In genomic region chr17:66490022-66490601, GRCm38 (mm10) we compare ENCODE assay signal across 9 mouse cellular contexts. TPM values are rescaled to one million over a fixed set of nuclear protein-coding genes. Genes with fewer than 3 reads are reported as not detected.
DNase-seq lines count a peak whose midpoint lies in the region; ATAC-seq and TF ChIP-seq lines count a peak whose summit lies in the region.
"Had no signal": no experiment of that assay in that cellular context is flagged by ENCODE, and none has a peak within 500 bp of the region (broad histone marks: within the 10 kb centered on the region; RNA-seq: fewer than 3 reads in every experiment).

No protein-coding gene starts in this region.

- no peaks in the 10 kb centered on the region for H3K9me3 ChIP-seq in forebrain, embryonic 10.5 days
- H3K9me3 ChIP-seq in midbrain, embryonic 10.5 days (replicated peaks), result no peaks in the 10 kb centered on the region; the same call in 1 of the 2 replicates
- H3K9me3 ChIP-seq in stomach, embryonic 14.5 days (ENCODE audit: control insufficient read depth, low read depth, low read length), result no peaks in the 10 kb centered on the region
- H3K9me3 ChIP-seq: lung, embryonic 15.5 days had no signal

- no peak overlapping the region for H3K4me2 ChIP-seq in stomach, embryonic 14.5 days (replicated peaks; ENCODE audit: low read depth, low read length)
- H3K4me2 ChIP-seq: lung, embryonic 15.5 days had no signal

- peak; percentile 88 for TF ChIP-seq CTCF in brain, embryonic 14.5 days (IDR thresholded peaks at IDR 0.05; ENCODE audit: borderline replicate concordance, extremely low read depth, insufficient read depth, insufficient read length)

- H3K27me3 ChIP-seq in forebrain, embryonic 10.5 days (ENCODE audit: poor library complexity, severe bottlenecking), result peaks cover 1% of the 10 kb centered on the region; the same call in 1 of the 2 replicates
- no peaks in the 10 kb centered on the region for H3K27me3 ChIP-seq in midbrain, embryonic 10.5 days (ENCODE audit: low read depth, poor library complexity, severe bottlenecking)
- H3K27me3 ChIP-seq in stomach, embryonic 14.5 days (ENCODE audit: control insufficient read depth, insufficient read depth, low read length), result no peaks in the 10 kb centered on the region
- H3K27me3 ChIP-seq: lung, embryonic 15.5 days had no signal

- WGBS in forebrain, embryonic 10.5 days, result 46% methylated on average over 10 of the region's 10 CpGs
- 41% methylated on average over 10 of the region's 10 CpGs for WGBS in midbrain, embryonic 10.5 days
- 41% methylated on average over 10 of the region's 10 CpGs for WGBS in stomach, embryonic 14.5 days

- no peak for TF ChIP-seq POLR2A in brain, embryonic 14.5 days (IDR thresholded peaks at IDR 0.05; ENCODE audit: borderline replicate concordance, extremely low read depth, insufficient read depth, insufficient read length, poor library complexity, severe bottlenecking)

- no peak overlapping the region for H3K27ac ChIP-seq in forebrain, embryonic 10.5 days
- H3K27ac ChIP-seq in midbrain, embryonic 10.5 days (replicated peaks), result no peak overlapping the region
- no peak overlapping the region for H3K27ac ChIP-seq in stomach, embryonic 14.5 days (ENCODE audit: low read length)
- H3K27ac ChIP-seq: lung, embryonic 15.5 days had no signal

- peaks cover 18% of the 10 kb centered on the region for H3K36me3 ChIP-seq in forebrain, embryonic 10.5 days (replicated peaks)
- H3K36me3 ChIP-seq in midbrain, embryonic 10.5 days, result peaks cover 21% of the 10 kb centered on the region
- peaks cover 10% of the 10 kb centered on the region for H3K36me3 ChIP-seq in stomach, embryonic 14.5 days (ENCODE audit: control insufficient read depth, insufficient read depth, low read length)

- no peaks in the 10 kb centered on the region for H3K4me1 ChIP-seq in forebrain, embryonic 10.5 days
- peaks cover 11% of the 10 kb centered on the region for H3K4me1 ChIP-seq in midbrain, embryonic 10.5 days
- no peaks in the 10 kb centered on the region for H3K4me1 ChIP-seq in stomach, embryonic 14.5 days (ENCODE audit: control insufficient read depth, insufficient read depth, low read length)
- H3K4me1 ChIP-seq: lung, embryonic 15.5 days had no signal

- DNase-seq in adrenal gland, postnatal 10 days, result peak; percentile 66
- no peak for DNase-seq in adrenal gland, postnatal 4 days (ENCODE audit: low spot score in 2 of 2)
- peak; percentile 86 for DNase-seq in brain, embryonic 14.5 days (ENCODE audit: low read depth)
- DNase-seq in forebrain, embryonic 10.5 days (ENCODE audit: extremely low spot score, low spot score), result peak; percentile 57
- DNase-seq in left cerebral cortex, adult 11 months (ENCODE audit: low spot score), result peak; percentile 63
- peak; percentile 50 for DNase-seq in midbrain, embryonic 10.5 days (ENCODE audit: low spot score)

- H3K9ac ChIP-seq in stomach, embryonic 14.5 days (replicated peaks; ENCODE audit: low read depth, low read length), result no peak overlapping the region
- H3K9ac ChIP-seq: lung, embryonic 15.5 days had no signal

- no peak overlapping the region for H3K4me3 ChIP-seq in forebrain, embryonic 10.5 days
- H3K4me3 ChIP-seq in midbrain, embryonic 10.5 days, result no peak overlapping the region
- no peak overlapping the region for H3K4me3 ChIP-seq in stomach, embryonic 14.5 days (ENCODE audit: low read depth, low read length)
- H3K4me3 ChIP-seq: lung, embryonic 15.5 days had no signal

- ATAC-seq in inflammation-experienced regulatory T-cells, adult 6 months, result peak; percentile 63
- ATAC-seq in stomach, embryonic 14.5 days (ENCODE audit: insufficient number of reproducible peaks, insufficient read depth, low FRiP score, low read depth), result 0 out of 2 replicates have a peak, but pooled peaks have one; percentile 10

RNA-seq across cellular contexts. Expression of gene Rab12, which starts 29.4 kb away (rescaled TPM):
- 100 to 1,000 TPM in 1 of 2 experiments, 10 to 100 TPM in 1; 90.9 to 113 TPM for total RNA-seq in adrenal gland, postnatal 10 days (2021)
- 100 to 1,000 TPM; 108 to 127 TPM for total RNA-seq in adrenal gland, postnatal 4 days (2021)
- 98.7 and 107 TPM in 2 replicates for polyA plus RNA-seq in brain, embryonic 14.5 days (2012; rRNA removed)
- polyA plus RNA-seq in forebrain, embryonic 10.5 days (2016; fragmentation: Nextera tagmentation; extraction: Ambion mirVana), result 24.8 and 26.4 TPM in 2 replicates
- polyA plus RNA-seq in inflammation-experienced regulatory T-cells, adult 6 months (2017; shearing (Covaris generic)), result 10 to 100 TPM in 2 of 3 experiments, 1 to 10 TPM in 1; 9.0 to 19.3 (median 19.0) TPM
- 24.6 and 31.4 TPM in 2 replicates for polyA plus RNA-seq in midbrain, embryonic 10.5 days (2016; fragmentation: Nextera tagmentation; extraction: Ambion mirVana)
- 42.8 and 52.9 TPM in 2 replicates for polyA plus RNA-seq in stomach, embryonic 14.5 days (2014; fragmentation: Nextera tagmentation; extraction: Ambion mirVana)

RNA-seq across cellular contexts. Expression of gene Mtcl1, which starts 40.6 kb away (rescaled TPM):
- total RNA-seq in adrenal gland, postnatal 10 days (2021), result 10 to 100 TPM in 1 of 2 experiments, 1 to 10 TPM in 1; 9.3 to 13.2 TPM
- total RNA-seq in adrenal gland, postnatal 4 days (2021), result 10 to 100 TPM; 20.5 to 21.7 TPM
- 18.8 and 34.8 TPM in 2 replicates for polyA plus RNA-seq in brain, embryonic 14.5 days (2012; rRNA removed)
- polyA plus RNA-seq in forebrain, embryonic 10.5 days (2016; fragmentation: Nextera tagmentation; extraction: Ambion mirVana), result 25.5 and 28.4 TPM in 2 replicates
- polyA plus RNA-seq in inflammation-experienced regulatory T-cells, adult 6 months (2017; shearing (Covaris generic)), result under 1 TPM in 1 of 3 experiments, not detected in 2; 0.39 TPM
- polyA plus RNA-seq in midbrain, embryonic 10.5 days (2016; fragmentation: Nextera tagmentation; extraction: Ambion mirVana), result 45.9 and 65.2 TPM in 2 replicates
- polyA plus RNA-seq in stomach, embryonic 14.5 days (2014; fragmentation: Nextera tagmentation; extraction: Ambion mirVana), result 13.2 and 14.7 TPM in 2 replicates

Comparison
In these comparisons a context has a peak if more than half of its experiments do, and no peak if none do; other contexts are left out.
1. DNase-seq: peak in adrenal gland, postnatal 10 days (single experiment), brain, embryonic 14.5 days (single experiment), forebrain, embryonic 10.5 days (single experiment), left cerebral cortex, adult 11 months (single experiment) and midbrain, embryonic 10.5 days (single experiment); none in adrenal gland, postnatal 4 days (0 of 2).
2. RNA of gene Mtcl1, which starts 40.6 kb away (polyA plus RNA-seq): 45.9 to 65.2 TPM in midbrain, embryonic 10.5 days, 18.8 to 34.8 TPM in brain, embryonic 14.5 days, 25.5 to 28.4 TPM in forebrain, embryonic 10.5 days and 13.2 to 14.7 TPM in stomach, embryonic 14.5 days; 0.39 TPM in inflammation-experienced regulatory T-cells, adult 6 months; every median in the first group is over 10 times any median in the second.